Mouse (Mus musculus): ENCODE results near the gene Art4.

- no peak for TF ChIP-seq CTCF (IDR thresholded peaks at IDR 0.05; ENCODE audit: extremely low read depth, insufficient read length, insufficient replicate concordance, low read depth, low read length)
- TF ChIP-seq POLR2A (IDR thresholded peaks at IDR 0.05; ENCODE audit: low read depth, low read length), result peak; percentile 23; the same call in 1 of the 2 replicates
Observed at GRCm38 (mm10) chr6:136827881-136828561, 29.5 kb downstream of the Art4 start, which contains the start of gene Wbp11.

Measured in small intestine, adult 2 months (tissue).